ENCODE assay signal across 30 mouse cellular contexts in genomic region chr4:147598831-147599230, GRCm38 (mm10). TPM values are rescaled to one million over a fixed set of nuclear protein-coding genes. Genes with fewer than 3 reads are reported as not detected.
DNase-seq lines count a peak whose midpoint lies in the region; ATAC-seq and TF ChIP-seq lines count a peak whose summit lies in the region.
"Had no signal": no experiment of that assay in that cellular context is flagged by ENCODE, and none has a peak within 500 bp of the region (broad histone marks: within the 10 kb centered on the region; RNA-seq: fewer than 3 reads in every experiment).

No protein-coding gene starts in this region.

- no peaks in the 10 kb centered on the region for H3K36me3 ChIP-seq in hindbrain, embryonic 11.5 days (ENCODE audit: control insufficient read depth, insufficient read depth, low read length)
- H3K36me3 ChIP-seq in hindbrain, postnatal 0 days (ENCODE audit: insufficient read depth, low read length) = no peaks in the 10 kb centered on the region
- no peaks in the 10 kb centered on the region for H3K36me3 ChIP-seq in kidney, postnatal 0 days (ENCODE audit: insufficient read depth, low read length)
- H3K36me3 ChIP-seq in neural tube, embryonic 11.5 days (ENCODE audit: control insufficient read depth, insufficient read depth, low read length) = no peaks in the 10 kb centered on the region
- H3K36me3 ChIP-seq: embryonic facial prominence, embryonic 12.5 days; G1E; heart, embryonic 10.5 days; limb, embryonic 15.5 days; liver, embryonic 15.5 days; neural tube, embryonic 15.5 days had no signal

- no peak overlapping the region for H3K9ac ChIP-seq in hindbrain, embryonic 11.5 days (ENCODE audit: low read depth, low read length)
- no peak overlapping the region for H3K9ac ChIP-seq in hindbrain, postnatal 0 days (replicated peaks; ENCODE audit: low read length)
- H3K9ac ChIP-seq in kidney, postnatal 0 days (ENCODE audit: low read depth, low read length) = no peak overlapping the region
- H3K9ac ChIP-seq in neural tube, embryonic 11.5 days (ENCODE audit: low read length) = no peak overlapping the region
- H3K9ac ChIP-seq: embryonic facial prominence, embryonic 12.5 days; forebrain, embryonic 13.5 days; hindbrain, embryonic 14.5 days; limb, embryonic 15.5 days; liver, embryonic 15.5 days; neural tube, embryonic 15.5 days had no signal

- no peaks in the 10 kb centered on the region for H3K27me3 ChIP-seq in hindbrain, embryonic 11.5 days (ENCODE audit: control insufficient read depth, insufficient read depth, low read length)
- H3K27me3 ChIP-seq in hindbrain, postnatal 0 days (ENCODE audit: insufficient read depth, low read length) = no peaks in the 10 kb centered on the region
- H3K27me3 ChIP-seq in kidney, postnatal 0 days (ENCODE audit: insufficient read depth, low read length) = no peaks in the 10 kb centered on the region
- no peaks in the 10 kb centered on the region for H3K27me3 ChIP-seq in neural tube, embryonic 11.5 days (ENCODE audit: control insufficient read depth, insufficient read depth, low read length)
- H3K27me3 ChIP-seq: CH12.LX; embryonic facial prominence, embryonic 12.5 days; forebrain, embryonic 13.5 days; limb, embryonic 15.5 days; liver, embryonic 15.5 days; neural tube, embryonic 15.5 days had no signal

- H3K27ac ChIP-seq in hindbrain, embryonic 11.5 days (ENCODE audit: low read depth, low read length) = no peak overlapping the region
- H3K27ac ChIP-seq in hindbrain, postnatal 0 days = no peak overlapping the region
- H3K27ac ChIP-seq in kidney, postnatal 0 days = no peak overlapping the region
- no peak overlapping the region for H3K27ac ChIP-seq in neural tube, embryonic 11.5 days (ENCODE audit: low read depth, low read length)
- H3K27ac ChIP-seq: embryonic facial prominence, embryonic 12.5 days; forebrain, embryonic 13.5 days; gastrocnemius, adult 2 months; heart, embryonic 10.5 days; hindbrain, embryonic 14.5 days; layer of hippocampus, adult 2 months; limb, embryonic 15.5 days; liver, embryonic 15.5 days; macrophage; neural tube, embryonic 15.5 days had no signal

- peaks cover 3% of the 10 kb centered on the region; the same call in 1 of the 2 replicates for H3K9me3 ChIP-seq in hindbrain, embryonic 11.5 days (ENCODE audit: control insufficient read depth, low read length)
- H3K9me3 ChIP-seq in hindbrain, postnatal 0 days (ENCODE audit: low read length) = 0 out of 2 replicates have a peak, but pooled peaks cover 16% of the 10 kb centered on the region
- peaks cover 11% of the 10 kb centered on the region; the same call in 1 of the 2 replicates for H3K9me3 ChIP-seq in kidney, postnatal 0 days (replicated peaks; ENCODE audit: low read length)
- peaks cover 11% of the 10 kb centered on the region; the same call in 1 of the 2 replicates for H3K9me3 ChIP-seq in neural tube, embryonic 11.5 days (ENCODE audit: control insufficient read depth, low read length)
- H3K9me3 ChIP-seq: heart, embryonic 10.5 days had no signal

- no peaks in the 10 kb centered on the region for H3K4me1 ChIP-seq in hindbrain, embryonic 11.5 days (replicated peaks; ENCODE audit: control insufficient read depth, insufficient read depth, low read length)
- H3K4me1 ChIP-seq in hindbrain, postnatal 0 days (ENCODE audit: insufficient read depth, low read length) = no peaks in the 10 kb centered on the region
- H3K4me1 ChIP-seq in kidney, postnatal 0 days (replicated peaks; ENCODE audit: insufficient read depth, low read length) = no peaks in the 10 kb centered on the region
- no peaks in the 10 kb centered on the region for H3K4me1 ChIP-seq in neural tube, embryonic 11.5 days (ENCODE audit: control insufficient read depth, insufficient read depth, low read length)
- H3K4me1 ChIP-seq: embryonic facial prominence, embryonic 12.5 days; forebrain, embryonic 13.5 days; heart, embryonic 10.5 days; limb, embryonic 15.5 days; liver, embryonic 15.5 days; neural tube, embryonic 15.5 days had no signal

- DNase-seq in hindbrain, embryonic 11.5 days (ENCODE audit: low spot score) = no peak
- no peak for DNase-seq in hindbrain, postnatal 0 days (ENCODE audit: low spot score)
- DNase-seq in kidney, postnatal 0 days (ENCODE audit: low spot score) = no peak
- DNase-seq in kidney, postnatal 14 days = no peak
- DNase-seq in neural tube, embryonic 11.5 days (ENCODE audit: low spot score) = no peak
- DNase-seq in neural tube, embryonic 10.5 days (ENCODE audit: extremely low spot score, low spot score) = no peak
- DNase-seq in embryo, embryonic 11 days = no peak
- DNase-seq: adrenal gland, adult 2 months; B cell, adult 2 months; cerebellum, adult 11 months; cerebellum, adult 9-11 months; gastrocnemius, adult 2 months; kidney, adult 18-20 months; right cerebral cortex, adult 18-20 months; right cerebral cortex, postnatal 4 days; thymus, adult 18-20 months; thymus, postnatal 4 days had no signal

- no peak for TF ChIP-seq CTCF in hindbrain, postnatal 0 days (IDR thresholded peaks at IDR 0.05; ENCODE audit: low read depth)
- no peak for TF ChIP-seq CTCF in kidney, postnatal 0 days (IDR thresholded peaks at IDR 0.05; ENCODE audit: low read depth)

- 58% methylated on average over 2 of the region's 2 CpGs for WGBS in hindbrain, embryonic 11.5 days
- WGBS in hindbrain, postnatal 0 days = 73% methylated on average over 2 of the region's 2 CpGs
- WGBS in kidney, postnatal 0 days = 52% methylated on average over 2 of the region's 2 CpGs
- WGBS in neural tube, embryonic 11.5 days = 70% methylated on average over 2 of the region's 2 CpGs

- no peak overlapping the region for H3K4me3 ChIP-seq in hindbrain, embryonic 11.5 days (ENCODE audit: low read depth, low read length)
- no peak overlapping the region for H3K4me3 ChIP-seq in hindbrain, postnatal 0 days (ENCODE audit: low read length)
- no peak overlapping the region for H3K4me3 ChIP-seq in kidney, postnatal 0 days (replicated peaks; ENCODE audit: low read depth, low read length)
- H3K4me3 ChIP-seq in neural tube, embryonic 11.5 days (ENCODE audit: low read depth, low read length) = no peak overlapping the region
- H3K4me3 ChIP-seq: embryonic facial prominence, embryonic 12.5 days; erythroblast, embryonic 14.5 days; forebrain, embryonic 13.5 days; gastrocnemius, adult 2 months; heart, embryonic 10.5 days; layer of hippocampus, adult 2 months; limb, embryonic 15.5 days; liver, embryonic 15.5 days; neural tube, embryonic 15.5 days had no signal

- H3K4me2 ChIP-seq in hindbrain, embryonic 11.5 days (replicated peaks; ENCODE audit: low read depth, low read length) = no peak overlapping the region
- H3K4me2 ChIP-seq in hindbrain, postnatal 0 days (ENCODE audit: low read depth, low read length) = no peak overlapping the region
- no peak overlapping the region for H3K4me2 ChIP-seq in kidney, postnatal 0 days (ENCODE audit: low read length)
- H3K4me2 ChIP-seq in neural tube, embryonic 11.5 days (ENCODE audit: low read depth) = no peak overlapping the region
- H3K4me2 ChIP-seq: embryonic facial prominence, embryonic 12.5 days; forebrain, embryonic 13.5 days; hindbrain, embryonic 14.5 days; limb, embryonic 15.5 days; liver, embryonic 15.5 days; neural tube, embryonic 15.5 days had no signal

- ATAC-seq in hindbrain, embryonic 11.5 days (ENCODE audit: low FRiP score) = peak; percentile 35; the same call in 1 of the 2 replicates
- ATAC-seq in hindbrain, postnatal 0 days = no peak
- ATAC-seq in kidney, postnatal 0 days (replicated peaks; ENCODE audit: low FRiP score, low read depth) = peak; percentile 52; the same call in 1 of the 2 replicates
- peak; percentile 52; the same call in 1 of the 2 replicates for ATAC-seq in neural tube, embryonic 11.5 days (ENCODE audit: insufficient read depth, low FRiP score, low TSS enrichment)
- ATAC-seq: forebrain, embryonic 13.5 days had no signal

RNA-seq across cellular contexts. Expression of gene Zfp979, which starts 43.5 kb away (rescaled TPM):
- polyA plus RNA-seq in hindbrain, embryonic 11.5 days (2014; fragmentation: Nextera tagmentation; extraction: Ambion mirVana) = 3.2 TPM in 2 replicates
- total RNA-seq in hindbrain, postnatal 0 days (2014; rRNA removed) = 1.4 and 1.5 TPM in 2 replicates
- polyA plus RNA-seq in hindbrain, postnatal 0 days (2015; fragmentation: Nextera tagmentation; extraction: Ambion mirVana) = 2.7 and 2.8 TPM in 2 replicates
- polyA plus RNA-seq in kidney, postnatal 0 days (2015; fragmentation: Nextera tagmentation; extraction: Ambion mirVana) = 4.0 and 4.2 TPM in 2 replicates
- polyA plus RNA-seq in neural tube, embryonic 11.5 days (2014; fragmentation: Nextera tagmentation; extraction: Ambion mirVana) = 3.1 and 3.6 TPM in 2 replicates
- polyA plus RNA-seq: adrenal gland, adult 2 months; G1E had no signal

RNA-seq across cellular contexts. Expression of gene Zfp985, which starts 45.8 kb away (rescaled TPM):
- 0.17 TPM in 1 of 2 replicates, not detected in the other for polyA plus RNA-seq in hindbrain, embryonic 11.5 days (2014; fragmentation: Nextera tagmentation; extraction: Ambion mirVana)
- total RNA-seq in hindbrain, postnatal 0 days (2014; rRNA removed) = not detected in 2 replicates
- polyA plus RNA-seq in hindbrain, postnatal 0 days (2015; fragmentation: Nextera tagmentation; extraction: Ambion mirVana) = 0.14 and 0.21 TPM in 2 replicates
- polyA plus RNA-seq in kidney, postnatal 0 days (2015; fragmentation: Nextera tagmentation; extraction: Ambion mirVana) = 0.34 and 0.48 TPM in 2 replicates
- polyA plus RNA-seq in neural tube, embryonic 11.5 days (2014; fragmentation: Nextera tagmentation; extraction: Ambion mirVana) = 0.15 TPM in 1 of 2 replicates, not detected in the other
- total RNA-seq: CH12.LX; gastrocnemius, adult 2 months; layer of hippocampus, adult 2 months; layer of hippocampus, postnatal 25 days had no signal
- polyA plus RNA-seq: adrenal gland, adult 2 months; erythroblast, embryonic 14.5 days; limb, embryonic 15.5 days; macrophage had no signal

RNA-seq across cellular contexts. Expression of gene Gm16503, which starts 58.8 kb away (rescaled TPM):
- 0.22 and 0.34 TPM in 2 replicates for polyA plus RNA-seq in hindbrain, embryonic 11.5 days (2014; fragmentation: Nextera tagmentation; extraction: Ambion mirVana)
- 0.58 and 1.0 TPM in 2 replicates for total RNA-seq in hindbrain, postnatal 0 days (2014; rRNA removed)
- 0.48 and 0.68 TPM in 2 replicates for polyA plus RNA-seq in hindbrain, postnatal 0 days (2015; fragmentation: Nextera tagmentation; extraction: Ambion mirVana)
- polyA plus RNA-seq in kidney, postnatal 0 days (2015; fragmentation: Nextera tagmentation; extraction: Ambion mirVana) = 0.14 and 0.19 TPM in 2 replicates
- polyA plus RNA-seq in neural tube, embryonic 11.5 days (2014; fragmentation: Nextera tagmentation; extraction: Ambion mirVana) = 0.09 and 0.16 TPM in 2 replicates
- total RNA-seq: CH12.LX had no signal
- polyA plus RNA-seq: adrenal gland, adult 2 months; erythroblast, embryonic 14.5 days; G1E; macrophage had no signal
